Mouse (Mus musculus): ENCODE measurements around the gene Ttyh1. TPM values are rescaled to one million over a fixed set of nuclear protein-coding genes. Genes with fewer than 3 reads are reported as not detected.
A peak's percentile ranks its signal among the peaks of the same experiment; 100 is the strongest.

Ttyh1 gene
- polyA plus RNA-seq, 1 experiment: 162 TPM

DNA sequence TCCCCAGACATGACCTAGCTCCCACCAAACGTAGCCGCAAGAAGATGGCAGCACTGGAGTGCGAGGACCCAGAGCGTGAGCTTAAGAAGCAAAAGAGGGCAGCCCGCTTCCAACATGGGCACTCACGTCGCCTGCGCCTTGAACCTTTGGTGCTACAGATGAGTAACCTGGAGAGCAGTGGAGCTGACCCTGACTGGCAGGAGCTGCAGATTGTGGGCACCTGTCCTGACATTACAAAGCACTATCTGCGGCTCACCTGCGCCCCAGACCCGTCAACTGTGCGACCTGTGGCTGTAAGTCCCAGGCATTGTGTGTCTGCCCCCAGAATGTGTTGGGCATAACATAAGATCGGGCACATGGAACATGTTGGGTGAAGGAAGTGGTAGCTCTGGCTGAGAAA is 24.8 kb downstream of the Ttyh1 start:
- 96% methylated on average over 13 of the region's 13 CpGs for WGBS
- H3K4me1 ChIP-seq (ENCODE audit: control insufficient read depth, insufficient read depth, low read length): peaks cover 7% of the 10 kb centered on the region
- H3K4me3 ChIP-seq (ENCODE audit: insufficient read depth, low read depth, low read length): no peak overlapping the region
- TF ChIP-seq CTCF (IDR thresholded peaks at IDR 0.05; ENCODE audit: insufficient read depth, low read depth, low read length): no peak
- no peak overlapping the region for H3K27ac ChIP-seq (ENCODE audit: insufficient read depth, low read depth, low read length)

DNA sequence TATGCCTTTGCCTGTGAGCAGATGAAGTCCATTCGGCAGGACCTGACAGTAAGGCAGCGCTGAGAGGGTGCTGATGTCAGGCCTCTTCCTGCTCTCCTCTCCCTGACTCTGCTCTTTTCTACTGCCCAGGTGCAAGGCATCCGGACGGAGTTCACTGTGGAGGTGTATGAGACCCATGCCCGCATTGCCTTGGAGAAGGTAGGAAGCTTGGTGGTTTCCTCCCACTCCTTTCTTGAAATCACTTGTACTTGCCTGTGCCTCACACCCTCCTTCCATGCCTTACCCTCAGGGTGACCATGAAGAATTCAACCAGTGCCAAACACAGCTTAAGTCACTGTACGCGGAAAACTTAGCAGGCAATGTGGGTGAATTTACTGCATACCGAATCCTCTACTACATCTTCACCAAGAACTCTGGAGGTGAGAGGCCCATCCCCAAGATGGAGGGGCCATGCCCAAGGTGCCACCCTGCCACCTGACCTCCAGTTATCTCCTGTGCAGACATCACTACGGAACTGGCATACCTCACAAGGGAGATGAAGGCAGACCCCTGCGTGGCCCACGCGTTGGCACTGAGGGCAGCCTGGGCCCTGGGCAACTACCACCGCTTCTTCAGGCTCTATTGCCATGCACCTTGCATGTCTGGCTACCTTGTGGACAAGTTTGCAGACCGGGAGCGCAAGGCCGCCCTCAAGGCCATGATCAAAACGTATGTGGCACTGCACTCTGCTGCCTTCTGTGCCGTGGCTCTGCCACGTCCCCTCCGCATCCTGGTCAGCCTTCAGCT is 25.8 kb downstream of the Ttyh1 start:
- H3K4me1 ChIP-seq (ENCODE audit: control insufficient read depth, insufficient read depth, low read length): peaks cover 7% of the 10 kb centered on the region
- H3K4me3 ChIP-seq (ENCODE audit: insufficient read depth, low read depth, low read length): no peak overlapping the region
- TF ChIP-seq CTCF (IDR thresholded peaks at IDR 0.05; ENCODE audit: insufficient read depth, low read depth, low read length) (no peak), POLR2A (IDR thresholded peaks at IDR 0.05; ENCODE audit: insufficient read depth, low read depth, low read length) (no peak)
- H3K27ac ChIP-seq (ENCODE audit: insufficient read depth, low read depth, low read length): no peak overlapping the region
- WGBS: 95% methylated on average over 20 of the region's 20 CpGs

GRCm38 (mm10) chr7:4145552-4146190 is 26.5 kb downstream of the Ttyh1 start:
- H3K4me3 ChIP-seq (ENCODE audit: insufficient read depth, low read depth, low read length): no peak overlapping the region
- peaks cover 8% of the 10 kb centered on the region for H3K4me1 ChIP-seq (ENCODE audit: control insufficient read depth, insufficient read depth, low read length)
- WGBS: 58% methylated on average over 6 of the region's 6 CpGs
- no peak overlapping the region for H3K27ac ChIP-seq (ENCODE audit: insufficient read depth, low read depth, low read length)
- TF ChIP-seq POLR2A (IDR thresholded peaks at IDR 0.05; ENCODE audit: insufficient read depth, low read depth, low read length) (no peak), CTCF (IDR thresholded peaks at IDR 0.05; ENCODE audit: insufficient read depth, low read depth, low read length) (peak; percentile 45; the same call in 1 of the 2 replicates)

GRCm38 (mm10) chr7:4146241-4147180 is 27.3 kb downstream of the Ttyh1 start:
- 90% methylated on average over 23 of the region's 23 CpGs for WGBS
- TF ChIP-seq POLR2A (IDR thresholded peaks at IDR 0.05; ENCODE audit: insufficient read depth, low read depth, low read length) (no peak), CTCF (IDR thresholded peaks at IDR 0.05; ENCODE audit: insufficient read depth, low read depth, low read length) (no peak)
- peaks cover 15% of the 10 kb centered on the region for H3K4me1 ChIP-seq (ENCODE audit: control insufficient read depth, insufficient read depth, low read length)
- no peak overlapping the region for H3K27ac ChIP-seq (ENCODE audit: insufficient read depth, low read depth, low read length)
- H3K4me3 ChIP-seq (ENCODE audit: insufficient read depth, low read depth, low read length): no peak overlapping the region

DNA sequence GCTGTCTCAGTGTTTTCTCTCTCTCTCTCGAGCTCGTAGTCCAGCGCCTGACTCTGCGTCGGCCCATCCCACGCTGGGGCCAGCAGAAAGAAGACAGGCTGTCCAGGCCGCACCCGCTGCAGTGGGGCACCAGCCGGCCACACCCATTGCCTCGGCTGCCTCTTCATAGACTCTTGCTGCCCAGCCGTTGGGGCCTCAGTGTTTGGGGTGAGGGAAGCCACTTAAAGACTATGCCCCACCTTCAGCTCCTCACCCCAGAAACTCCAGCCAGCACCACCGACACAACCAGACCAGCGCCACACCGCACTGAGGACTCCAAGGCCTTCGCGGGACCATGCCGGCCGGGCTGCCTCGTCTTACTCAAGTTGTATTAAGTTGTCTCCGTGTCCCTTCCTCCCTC is 28.2 kb downstream of the Ttyh1 start:
- H3K4me3 ChIP-seq (ENCODE audit: insufficient read depth, low read depth, low read length): no peak overlapping the region
- H3K27ac ChIP-seq (ENCODE audit: insufficient read depth, low read depth, low read length): no peak overlapping the region
- H3K4me1 ChIP-seq (ENCODE audit: control insufficient read depth, insufficient read depth, low read length): peaks cover 16% of the 10 kb centered on the region
- no peak for TF ChIP-seq CTCF (IDR thresholded peaks at IDR 0.05; ENCODE audit: insufficient read depth, low read depth, low read length)
- WGBS: 85% methylated on average over 20 of the region's 20 CpGs

DNA sequence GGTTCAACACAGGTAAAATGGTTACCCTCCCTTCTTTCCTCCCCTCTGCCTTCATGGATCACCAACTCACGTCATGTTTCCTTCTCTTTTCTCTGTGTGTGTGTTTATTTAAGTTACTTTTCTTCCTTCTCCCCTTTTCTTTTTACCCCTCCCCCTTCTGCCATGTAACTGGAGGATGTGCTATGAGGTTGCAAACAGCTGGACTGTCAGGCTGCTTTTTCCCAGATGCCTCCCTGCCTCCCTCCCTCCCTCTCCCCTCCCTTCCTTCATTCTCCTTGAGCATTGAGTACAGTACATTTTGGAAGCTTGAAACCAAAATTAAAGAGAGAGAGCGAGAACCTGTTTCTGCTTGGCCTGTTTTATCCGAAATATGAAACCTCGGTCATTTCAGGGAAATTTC is 28.6 kb downstream of the Ttyh1 start:
- Histone ChIP-seq H3K27ac (ENCODE audit: insufficient read depth, low read depth, low read length) (no peak overlapping the region), H3K4me1 (ENCODE audit: control insufficient read depth, insufficient read depth, low read length) (peaks cover 16% of the 10 kb centered on the region), H3K4me3 (ENCODE audit: insufficient read depth, low read depth, low read length) (no peak overlapping the region)
- TF ChIP-seq CTCF (IDR thresholded peaks at IDR 0.05; ENCODE audit: insufficient read depth, low read depth, low read length) (no peak), POLR2A (IDR thresholded peaks at IDR 0.05; ENCODE audit: insufficient read depth, low read depth, low read length) (no peak)
- WGBS: 71% methylated on average over 4 of the region's 4 CpGs

GRCm38 (mm10) chr7:4148341-4149208 is 29.4 kb downstream of the Ttyh1 start:
- peak overlapping the region; percentile 98 for H3K27ac ChIP-seq (ENCODE audit: insufficient read depth, low read depth, low read length)
- 21% methylated on average over 18 of the region's 18 CpGs for WGBS
- peaks cover 16% of the 10 kb centered on the region for H3K4me1 ChIP-seq (ENCODE audit: control insufficient read depth, insufficient read depth, low read length)
- H3K4me3 ChIP-seq (ENCODE audit: insufficient read depth, low read depth, low read length): peak overlapping the region; percentile 73
- TF ChIP-seq CTCF (IDR thresholded peaks at IDR 0.05; ENCODE audit: insufficient read depth, low read depth, low read length) (no peak), POLR2A (IDR thresholded peaks at IDR 0.05; ENCODE audit: insufficient read depth, low read depth, low read length) (no peak)
